Mouse (Mus musculus): Measurements from ENCODE around the gene Mmp28. TPM values are rescaled to one million over a fixed set of nuclear protein-coding genes. Genes with fewer than 3 reads are reported as not detected.

The Mmp28 gene
- polyA plus RNA-seq, 1 experiment from 2014 or later, result 2.5 TPM

- Histone ChIP-seq H3K27ac (peak overlapping the region; percentile 72), H3K9me3 (replicated peaks) (no peaks in the 10 kb centered on the region), H3K9ac (peak overlapping the region; percentile 40), H3K4me2 (no peak overlapping the region), H3K27me3 (no peaks in the 10 kb centered on the region), H3K36me3 (ENCODE audit: poor library complexity, severe bottlenecking) (peaks cover 58% of the 10 kb centered on the region), H3K4me1 (peaks cover 20% of the 10 kb centered on the region), H3K4me3 (no peak overlapping the region)
- peak; percentile 89 for ATAC-seq
- WGBS, result 8% methylated on average over 6 of the region's 6 CpGs
These were observed 68.0 kb downstream of the Mmp28 start for GRCm38 (mm10) chr11:83394802-83395439.

- Histone ChIP-seq H3K4me2 (no peak overlapping the region), H3K4me1 (peaks cover 20% of the 10 kb centered on the region), H3K4me3 (no peak overlapping the region), H3K27ac (no peak overlapping the region), H3K9me3 (replicated peaks) (no peaks in the 10 kb centered on the region), H3K27me3 (no peaks in the 10 kb centered on the region), H3K36me3 (ENCODE audit: poor library complexity, severe bottlenecking) (peaks cover 52% of the 10 kb centered on the region), H3K9ac (no peak overlapping the region)
- 92% methylated on average over 4 of the region's 4 CpGs for WGBS
- no peak for ATAC-seq
These were observed 69.8 kb downstream of the Mmp28 start for GRCm38 (mm10) chr11:83393062-83393461.

Other genes with a start within 250 kb of the Mmp28 start
- gene Slfn14, start 176.3 kb downstream of the Mmp28 start, polyA plus RNA-seq (2015; fragmentation: Nextera tagmentation; extraction: Ambion mirVana), result 0.04 and 0.14 TPM in 2 replicates
- 82.2 and 85.4 TPM in 2 replicates for gene Ap2b1, start 164.0 kb downstream of the Mmp28 start, polyA plus RNA-seq (2015; fragmentation: Nextera tagmentation; extraction: Ambion mirVana)
- gene Pex12, start 160.5 kb downstream of the Mmp28 start, polyA plus RNA-seq (2015; fragmentation: Nextera tagmentation; extraction: Ambion mirVana), result 17.7 and 18.2 TPM in 2 replicates
- 6.5 and 9.9 TPM in 2 replicates for gene Rasl10b, start 53.9 kb downstream of the Mmp28 start, polyA plus RNA-seq (2015; fragmentation: Nextera tagmentation; extraction: Ambion mirVana)
- gene Gas2l2, start 33.6 kb downstream of the Mmp28 start, polyA plus RNA-seq (2015; fragmentation: Nextera tagmentation; extraction: Ambion mirVana), result 0.21 and 0.30 TPM in 2 replicates
- gene 1700020L24Rik, start 25.4 kb downstream of the Mmp28 start, polyA plus RNA-seq (2015; fragmentation: Nextera tagmentation; extraction: Ambion mirVana), result not detected in 2 replicates
- 20.5 and 21.3 TPM in 2 replicates for gene Taf15, start 10.0 kb upstream of the Mmp28 start, polyA plus RNA-seq (2015; fragmentation: Nextera tagmentation; extraction: Ambion mirVana)
- gene Heatr9, start 59.1 kb upstream of the Mmp28 start, polyA plus RNA-seq (2015; fragmentation: Nextera tagmentation; extraction: Ambion mirVana), result not detected in 2 replicates
- gene Ccl5, start 67.4 kb upstream of the Mmp28 start, polyA plus RNA-seq (2015; fragmentation: Nextera tagmentation; extraction: Ambion mirVana), result not detected in 2 replicates
- gene Ccl9, start 115.6 kb upstream of the Mmp28 start, polyA plus RNA-seq (2015; fragmentation: Nextera tagmentation; extraction: Ambion mirVana), result 0.48 and 0.81 TPM in 2 replicates
- gene Ccl6, start 130.0 kb upstream of the Mmp28 start, polyA plus RNA-seq (2015; fragmentation: Nextera tagmentation; extraction: Ambion mirVana), result 0.87 and 1.1 TPM in 2 replicates
- gene Rpl9-ps1, start 182.6 kb upstream of the Mmp28 start, polyA plus RNA-seq (2015; fragmentation: Nextera tagmentation; extraction: Ambion mirVana), result not detected in 2 replicates
- 0.61 and 1.0 TPM in 2 replicates for gene Ccl3, start 186.3 kb upstream of the Mmp28 start, polyA plus RNA-seq (2015; fragmentation: Nextera tagmentation; extraction: Ambion mirVana)
- gene Ccl4, start 199.5 kb upstream of the Mmp28 start, polyA plus RNA-seq (2015; fragmentation: Nextera tagmentation; extraction: Ambion mirVana), result 0.36 TPM in 1 of 2 replicates, not detected in the other
- gene Wfdc17, start 240.9 kb upstream of the Mmp28 start, polyA plus RNA-seq (2015; fragmentation: Nextera tagmentation; extraction: Ambion mirVana), result not detected in 2 replicates
- not detected in 2 replicates for gene Wfdc18, start 245.9 kb upstream of the Mmp28 start, polyA plus RNA-seq (2015; fragmentation: Nextera tagmentation; extraction: Ambion mirVana)

Measured in forebrain, embryonic 13.5 days (tissue).